33 mouse cellular contexts compared by ENCODE assay signal in the genomic region with DNA sequence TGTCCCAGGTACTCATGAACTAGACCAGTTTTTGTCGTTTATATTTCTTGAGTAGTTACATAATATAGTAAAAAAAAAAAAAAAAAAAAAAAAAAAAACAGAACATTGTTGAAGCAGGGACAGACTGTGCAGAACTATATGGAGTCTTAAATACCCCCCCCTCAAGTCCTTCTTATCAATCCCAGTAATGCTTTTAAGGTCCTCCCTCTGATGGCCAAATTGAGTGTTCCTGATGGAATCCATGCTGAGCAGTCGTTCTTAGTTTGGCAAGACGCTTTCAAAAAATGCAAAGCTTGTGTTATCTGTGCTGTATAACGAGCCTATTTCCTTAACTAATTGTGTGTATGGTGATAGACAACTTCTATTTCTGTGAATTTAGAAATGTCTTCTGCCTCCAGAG. TPM values are rescaled to one million over a fixed set of nuclear protein-coding genes. Genes with fewer than 3 reads are reported as not detected.
"Had no signal": no experiment of that assay in that cellular context is flagged by ENCODE, and none has a peak within 500 bp of the region (broad histone marks: within the 10 kb centered on the region; RNA-seq: fewer than 3 reads in every experiment).

No protein-coding gene starts in this region.

- H3K36me3 ChIP-seq: heart, embryonic 13.5 days; heart, embryonic 15.5 days; hindbrain, embryonic 12.5 days; intestine, embryonic 15.5 days; limb, embryonic 10.5 days; limb, embryonic 12.5 days had no signal

- ATAC-seq: forebrain, postnatal 0 days; hindbrain, embryonic 16.5 days; inflammation-experienced regulatory T-cells, adult 6 months; intestine, embryonic 15.5 days; intestine, postnatal 0 days had no signal

- H3K27ac ChIP-seq: heart, adult 2 months; heart, embryonic 13.5 days; heart, embryonic 15.5 days; hindbrain, embryonic 12.5 days; hindbrain, embryonic 14.5 days; intestine, embryonic 15.5 days; layer of hippocampus, adult 2 months; left cerebral cortex, adult 2 months; limb, embryonic 10.5 days; limb, embryonic 12.5 days had no signal

- H3K9ac ChIP-seq: forebrain, postnatal 0 days; heart, embryonic 13.5 days; heart, embryonic 15.5 days; hindbrain, embryonic 12.5 days; hindbrain, embryonic 14.5 days; intestine, embryonic 15.5 days; limb, embryonic 12.5 days had no signal

- DNase-seq: forebrain, postnatal 0 days; gastrocnemius, postnatal 14 days; gastrocnemius, postnatal 36 days; heart, adult 11 months; heart, adult 2 months; heart, postnatal 14 days; heart, postnatal 36 days; kidney, adult 18-20 months; kidney, adult 8-10 months; kidney, postnatal 10 days; kidney, postnatal 25 days; kidney, postnatal 4 days had no signal

- H3K4me2 ChIP-seq: heart, embryonic 11.5 days; heart, embryonic 13.5 days; heart, embryonic 15.5 days; hindbrain, embryonic 12.5 days; hindbrain, embryonic 14.5 days; intestine, embryonic 15.5 days; limb, embryonic 12.5 days had no signal

- H3K9me3 ChIP-seq: heart, embryonic 13.5 days; heart, embryonic 15.5 days; hindbrain, embryonic 12.5 days; intestine, embryonic 15.5 days; limb, embryonic 10.5 days; limb, embryonic 12.5 days had no signal

- H3K4me1 ChIP-seq: heart, embryonic 13.5 days; heart, embryonic 15.5 days; hindbrain, embryonic 12.5 days; intestine, embryonic 15.5 days; limb, embryonic 10.5 days; limb, embryonic 12.5 days had no signal

- H3K27me3 ChIP-seq: heart, embryonic 13.5 days; heart, embryonic 15.5 days; hindbrain, embryonic 12.5 days; intestine, embryonic 15.5 days; limb, embryonic 12.5 days had no signal

- H3K4me3 ChIP-seq: heart, adult 2 months; heart, embryonic 13.5 days; heart, embryonic 15.5 days; hindbrain, embryonic 12.5 days; intestine, embryonic 15.5 days; layer of hippocampus, adult 2 months; left cerebral cortex, adult 2 months; limb, embryonic 10.5 days; limb, embryonic 12.5 days had no signal

RNA-seq across cellular contexts. Expression of a gene that starts 40.2 kb away (rescaled TPM):
- total RNA-seq: forebrain, postnatal 0 days; gastrocnemius, adult 18-20 months; gastrocnemius, adult 8-10 months; gastrocnemius, postnatal 14 days; gastrocnemius, postnatal 36 days; heart, adult 2 months; heart, postnatal 14 days; heart, postnatal 36 days; hematopoietic stem cell, adult 5-6 weeks had no signal
- polyA plus RNA-seq: gonadal fat pad, adult 2 months; heart, adult 2 months; heart, embryonic 11.5 days; heart, embryonic 13.5 days; heart, embryonic 15.5 days; heart, postnatal 0 days; hindbrain, embryonic 12.5 days; hindbrain, embryonic 14.5 days; inflammation-experienced regulatory T-cells, adult 6 months; intestine, embryonic 15.5 days; intestine, postnatal 0 days; kidney, embryonic 14.5 days; kidney, embryonic 16.5 days; limb, embryonic 10.5 days; limb, embryonic 12.5 days; limb, embryonic 14.5 days had no signal
